Mouse (Mus musculus): ENCODE measurements around the gene Klrc3. TPM values are rescaled to one million over a fixed set of nuclear protein-coding genes. Genes with fewer than 3 reads are reported as not detected.
"Not testable (repeated sequence)": the region's sequence is repeated elsewhere in the genome, so short reads cannot be mapped to it uniquely, and the experiment has no call there.

Klrc3 gene
- polyA plus RNA-seq (2014; fragmentation: Nextera tagmentation; extraction: Ambion mirVana), result not detected in 2 replicates

DNA sequence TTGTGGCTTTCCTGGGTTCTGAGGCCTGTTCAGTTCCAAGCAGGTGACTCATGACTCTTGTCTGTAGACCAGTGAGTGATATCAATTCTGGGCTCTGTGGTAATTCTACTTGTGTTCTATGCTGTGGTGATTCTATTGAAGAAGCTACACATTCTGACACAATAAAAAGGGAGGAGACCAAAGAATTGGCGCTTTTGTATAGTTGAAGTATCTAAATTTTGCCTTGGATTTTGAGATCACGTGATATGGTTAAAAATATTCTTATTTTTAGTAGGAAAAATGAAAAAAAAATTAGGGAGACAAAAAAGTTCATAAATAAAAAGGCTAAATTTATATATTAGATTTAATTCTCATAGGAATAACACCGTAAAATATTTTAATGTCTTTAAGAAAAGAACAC, at the start of gene Klrc3:
Gene Klrc3 (minus strand): TSS at position 101 of the 400 bp plus-strand sequence.
- WGBS, result 82% methylated on average over 3 of the region's 3 CpGs

DNA sequence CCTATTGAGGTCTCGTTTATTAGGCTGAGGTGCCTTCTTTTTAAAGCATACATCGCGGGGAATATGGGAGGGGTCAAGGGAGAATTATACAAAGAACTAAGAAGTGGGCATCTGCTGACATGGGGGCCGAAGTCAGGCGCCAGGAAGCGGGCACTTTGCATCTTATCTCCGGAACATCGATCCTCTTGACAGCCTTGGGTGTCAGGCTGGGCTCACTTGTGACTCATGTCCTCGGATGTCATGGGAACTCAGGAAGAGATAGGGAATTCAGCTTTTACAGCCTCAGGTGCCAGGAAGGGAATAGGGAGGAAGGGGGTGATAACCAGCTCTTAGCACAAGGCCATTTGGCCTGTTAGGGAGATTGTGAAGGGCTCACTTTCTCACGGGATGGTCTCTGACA, 48.3 kb upstream of the Klrc3 start:
- H3K36me3 ChIP-seq (replicated peaks; ENCODE audit: control insufficient read depth, insufficient read depth, low read depth, low read length); H3K9me3 ChIP-seq (replicated peaks; ENCODE audit: control insufficient read depth, low read length); H3K4me2 ChIP-seq (ENCODE audit: low read depth, low read length); ATAC-seq (replicated peaks; ENCODE audit: insufficient number of reproducible peaks, low FRiP score, low TSS enrichment, low read depth); H3K4me3 ChIP-seq (ENCODE audit: low read depth, low read length); H3K4me1 ChIP-seq (ENCODE audit: control insufficient read depth, insufficient read depth, low read length); H3K9ac ChIP-seq (replicated peaks; ENCODE audit: low read length); H3K27me3 ChIP-seq (ENCODE audit: control insufficient read depth, insufficient read depth, low read length); H3K27ac ChIP-seq (replicated peaks; ENCODE audit: low read depth, low read length); DNase-seq (ENCODE audit: low spot score): not testable (repeated sequence)
- WGBS, result 75% methylated on average over 10 of the region's 10 CpGs

More for the DNA sequence above, at the start of gene Klrc3:
- H3K9ac ChIP-seq (replicated peaks; ENCODE audit: low read length); DNase-seq (ENCODE audit: low spot score); H3K36me3 ChIP-seq (replicated peaks; ENCODE audit: control insufficient read depth, insufficient read depth, low read depth, low read length); H3K27me3 ChIP-seq (ENCODE audit: control insufficient read depth, insufficient read depth, low read length); ATAC-seq (replicated peaks; ENCODE audit: insufficient number of reproducible peaks, low FRiP score, low TSS enrichment, low read depth); H3K4me3 ChIP-seq (ENCODE audit: low read depth, low read length); H3K4me2 ChIP-seq (ENCODE audit: low read depth, low read length); H3K4me1 ChIP-seq (ENCODE audit: control insufficient read depth, insufficient read depth, low read length); H3K27ac ChIP-seq (replicated peaks; ENCODE audit: low read depth, low read length); H3K9me3 ChIP-seq (replicated peaks; ENCODE audit: control insufficient read depth, low read length): not testable (repeated sequence)

DNA sequence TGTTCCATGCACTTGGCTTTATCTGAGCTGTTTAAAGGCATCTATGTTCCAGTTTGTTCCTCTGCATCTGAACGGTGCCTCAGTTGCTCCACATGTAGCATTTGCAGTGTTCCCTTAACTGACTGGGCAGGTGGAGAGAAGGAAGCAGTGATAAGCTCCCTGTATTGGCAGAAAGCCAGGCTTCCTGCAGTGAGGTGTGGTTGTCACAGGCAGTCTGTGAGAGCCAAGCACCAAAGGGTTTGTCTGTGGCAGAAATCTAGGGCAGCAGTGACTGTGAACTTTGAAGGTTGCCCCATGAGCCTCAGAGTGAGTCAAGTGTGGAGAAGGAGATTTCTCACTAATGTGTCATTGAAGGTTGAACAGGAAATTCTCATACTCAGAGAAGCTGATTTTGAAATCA, 37.2 kb upstream of the Klrc3 start:
- no peak for DNase-seq (ENCODE audit: low spot score)
- no peak for ATAC-seq (replicated peaks; ENCODE audit: insufficient number of reproducible peaks, low FRiP score, low TSS enrichment, low read depth)
- Histone ChIP-seq H3K9ac (replicated peaks; ENCODE audit: low read length) (no peak overlapping the region), H3K36me3 (replicated peaks; ENCODE audit: control insufficient read depth, insufficient read depth, low read depth, low read length) (no peaks in the 10 kb centered on the region), H3K4me1 (ENCODE audit: control insufficient read depth, insufficient read depth, low read length) (no peaks in the 10 kb centered on the region), H3K27me3 (ENCODE audit: control insufficient read depth, insufficient read depth, low read length) (no peaks in the 10 kb centered on the region), H3K4me3 (ENCODE audit: low read depth, low read length) (no peak overlapping the region), H3K9me3 (replicated peaks; ENCODE audit: control insufficient read depth, low read length) (no peaks in the 10 kb centered on the region; the same call in 1 of the 2 replicates), H3K4me2 (ENCODE audit: low read depth, low read length) (no peak overlapping the region), H3K27ac (replicated peaks; ENCODE audit: low read depth, low read length) (no peak overlapping the region)
- 77% methylated on average over 1 of the region's 1 CpGs for WGBS

DNA sequence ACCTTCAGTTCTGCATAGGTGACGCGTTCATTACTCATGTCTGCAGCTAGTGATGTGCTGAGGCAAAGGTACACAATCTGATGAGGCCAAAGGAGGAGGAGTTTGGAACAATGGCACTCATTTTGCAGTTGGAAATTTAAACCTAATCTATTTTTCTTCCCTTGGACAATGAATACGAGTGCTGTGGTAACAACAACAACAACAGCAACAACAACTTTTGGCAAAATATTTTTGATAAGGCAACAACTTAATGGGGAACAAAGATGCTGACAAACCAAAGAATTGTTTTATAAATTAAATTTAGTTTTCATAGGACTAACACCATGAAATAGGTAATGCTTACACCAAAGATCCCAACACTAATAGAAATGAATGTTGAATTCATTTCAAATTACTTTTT, 35.7 kb upstream of the Klrc3 start, which contains the start of gene Klrc1:
Gene Klrc1 (minus strand): TSS at position 101 of the 400 bp plus-strand sequence.
- no peaks in the 10 kb centered on the region; the same call in 1 of the 2 replicates for H3K9me3 ChIP-seq (replicated peaks; ENCODE audit: control insufficient read depth, low read length)
- H3K9ac ChIP-seq (replicated peaks; ENCODE audit: low read length), result no peak within 1 kb of the TSS
- no peak within 1 kb of the TSS for H3K4me3 ChIP-seq (ENCODE audit: low read depth, low read length)
- no peaks in the 10 kb centered on the region for H3K36me3 ChIP-seq (replicated peaks; ENCODE audit: control insufficient read depth, insufficient read depth, low read depth, low read length)
- 77% methylated on average over 3 of the region's 3 CpGs for WGBS
- no peak for ATAC-seq (replicated peaks; ENCODE audit: insufficient number of reproducible peaks, low FRiP score, low TSS enrichment, low read depth)
- H3K4me1 ChIP-seq (ENCODE audit: control insufficient read depth, insufficient read depth, low read length), result no peaks in the 10 kb centered on the region
- no peak within 1 kb of the TSS for H3K27ac ChIP-seq (replicated peaks; ENCODE audit: low read depth, low read length)
- no peak for DNase-seq (ENCODE audit: low spot score)
- H3K4me2 ChIP-seq (ENCODE audit: low read depth, low read length), result no peak within 1 kb of the TSS
- H3K27me3 ChIP-seq (ENCODE audit: control insufficient read depth, insufficient read depth, low read length), result no peaks in the 10 kb centered on the region

DNA sequence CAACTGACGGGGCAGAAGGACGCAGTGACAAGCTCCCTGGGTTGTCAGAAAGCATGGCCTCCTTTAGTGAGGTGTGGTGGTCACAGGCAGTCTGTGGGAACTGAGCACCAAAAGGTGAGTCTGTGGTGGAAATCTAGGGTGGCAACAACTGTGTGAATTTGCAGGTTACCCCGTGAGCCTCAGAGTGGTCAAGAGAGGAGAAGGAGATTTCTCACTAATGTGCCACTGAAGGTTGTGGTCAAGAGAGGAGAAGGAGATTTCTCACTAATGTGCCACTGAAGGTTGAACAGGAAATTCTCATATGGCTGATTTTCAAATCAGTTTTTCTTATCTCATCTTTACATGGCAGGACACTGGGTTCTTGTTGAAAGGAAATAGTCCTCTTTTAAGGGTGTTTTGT, 18.2 kb upstream of the Klrc3 start:
- WGBS, result no CpG with 5 or more reads among the region's 3 CpGs
- not testable (repeated sequence) for ATAC-seq (replicated peaks; ENCODE audit: insufficient number of reproducible peaks, low FRiP score, low TSS enrichment, low read depth); H3K9me3 ChIP-seq (replicated peaks; ENCODE audit: control insufficient read depth, low read length); H3K4me1 ChIP-seq (ENCODE audit: control insufficient read depth, insufficient read depth, low read length); DNase-seq (ENCODE audit: low spot score); H3K27ac ChIP-seq (replicated peaks; ENCODE audit: low read depth, low read length); H3K36me3 ChIP-seq (replicated peaks; ENCODE audit: control insufficient read depth, insufficient read depth, low read depth, low read length); H3K4me3 ChIP-seq (ENCODE audit: low read depth, low read length); H3K27me3 ChIP-seq (ENCODE audit: control insufficient read depth, insufficient read depth, low read length); H3K9ac ChIP-seq (replicated peaks; ENCODE audit: low read length); H3K4me2 ChIP-seq (ENCODE audit: low read depth, low read length)

DNA sequence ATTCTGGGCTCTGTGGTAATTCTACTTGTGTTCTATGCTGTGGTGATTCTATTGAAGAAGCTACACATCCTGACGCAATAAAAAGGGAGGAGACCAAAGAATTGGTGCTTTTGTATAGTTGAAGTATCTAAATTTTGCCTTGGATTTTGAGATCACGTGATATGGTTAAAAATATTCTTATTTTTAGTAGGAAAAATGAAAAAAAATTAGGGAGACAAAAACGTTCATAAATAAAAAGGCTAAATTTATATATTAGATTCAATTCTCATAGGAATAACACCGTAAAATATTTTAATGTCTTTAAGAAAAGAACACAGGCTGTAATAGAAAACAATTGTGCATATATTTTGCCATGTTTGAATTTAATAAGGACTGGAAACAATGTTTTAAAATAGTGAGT, 17.5 kb upstream of the Klrc3 start, which contains the start of gene Klrc2:
Gene Klrc2 (minus strand): TSS at position 101 of the 400 bp plus-strand sequence.
- not testable (repeated sequence) for H3K36me3 ChIP-seq (replicated peaks; ENCODE audit: control insufficient read depth, insufficient read depth, low read depth, low read length); H3K4me1 ChIP-seq (ENCODE audit: control insufficient read depth, insufficient read depth, low read length); DNase-seq (ENCODE audit: low spot score); H3K9ac ChIP-seq (replicated peaks; ENCODE audit: low read length); H3K27ac ChIP-seq (replicated peaks; ENCODE audit: low read depth, low read length); H3K27me3 ChIP-seq (ENCODE audit: control insufficient read depth, insufficient read depth, low read length); H3K4me2 ChIP-seq (ENCODE audit: low read depth, low read length); H3K9me3 ChIP-seq (replicated peaks; ENCODE audit: control insufficient read depth, low read length); H3K4me3 ChIP-seq (ENCODE audit: low read depth, low read length); ATAC-seq (replicated peaks; ENCODE audit: insufficient number of reproducible peaks, low FRiP score, low TSS enrichment, low read depth)
- WGBS, result 75% methylated on average over 4 of the region's 4 CpGs

DNA sequence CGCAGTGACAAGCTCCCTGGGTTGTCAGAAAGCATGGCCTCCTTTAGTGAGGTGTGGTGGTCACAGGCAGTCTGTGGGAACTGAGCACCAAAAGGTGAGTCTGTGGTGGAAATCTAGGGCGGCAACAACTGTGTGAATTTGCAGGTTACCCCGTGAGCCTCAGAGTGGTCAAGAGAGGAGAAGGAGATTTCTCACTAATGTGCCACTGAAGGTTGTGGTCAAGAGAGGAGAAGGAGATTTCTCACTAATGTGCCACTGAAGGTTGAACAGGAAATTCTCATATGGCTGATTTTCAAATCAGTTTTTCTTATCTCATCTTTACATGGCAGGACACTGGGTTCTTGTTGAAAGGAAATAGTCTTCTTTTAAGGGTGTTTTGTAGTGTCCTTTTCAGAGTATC, 917 bp upstream of the Klrc3 start:
- H3K27ac ChIP-seq (replicated peaks; ENCODE audit: low read depth, low read length); H3K9me3 ChIP-seq (replicated peaks; ENCODE audit: control insufficient read depth, low read length); H3K27me3 ChIP-seq (ENCODE audit: control insufficient read depth, insufficient read depth, low read length); H3K4me2 ChIP-seq (ENCODE audit: low read depth, low read length); ATAC-seq (replicated peaks; ENCODE audit: insufficient number of reproducible peaks, low FRiP score, low TSS enrichment, low read depth); DNase-seq (ENCODE audit: low spot score); H3K4me3 ChIP-seq (ENCODE audit: low read depth, low read length); H3K4me1 ChIP-seq (ENCODE audit: control insufficient read depth, insufficient read depth, low read length); H3K36me3 ChIP-seq (replicated peaks; ENCODE audit: control insufficient read depth, insufficient read depth, low read depth, low read length); H3K9ac ChIP-seq (replicated peaks; ENCODE audit: low read length): not testable (repeated sequence)
- 83% methylated on average over 2 of the region's 3 CpGs for WGBS

DNA sequence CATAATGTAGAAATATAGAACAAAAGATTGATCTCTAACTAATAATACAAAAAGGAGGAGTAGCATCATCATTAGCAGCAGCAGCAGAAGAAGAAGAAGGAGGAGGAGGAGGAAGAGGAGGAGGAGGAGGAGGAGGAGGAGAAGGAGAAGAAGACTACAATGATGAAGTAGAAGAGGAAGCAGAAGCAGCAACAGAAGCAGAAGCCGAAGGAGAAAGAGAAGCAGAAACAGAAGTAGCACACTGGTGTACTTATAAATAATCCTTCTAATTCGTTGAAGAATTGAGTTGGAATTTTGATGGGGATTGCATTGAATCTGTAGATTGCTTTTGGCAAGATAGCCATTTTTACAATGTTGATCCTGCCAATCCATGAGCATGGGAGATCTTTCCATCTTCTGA, 12.1 kb downstream of the Klrc3 start:
- not testable (repeated sequence) for H3K4me1 ChIP-seq (ENCODE audit: control insufficient read depth, insufficient read depth, low read length); H3K36me3 ChIP-seq (replicated peaks; ENCODE audit: control insufficient read depth, insufficient read depth, low read depth, low read length); H3K27ac ChIP-seq (replicated peaks; ENCODE audit: low read depth, low read length); ATAC-seq (replicated peaks; ENCODE audit: insufficient number of reproducible peaks, low FRiP score, low TSS enrichment, low read depth); H3K4me3 ChIP-seq (ENCODE audit: low read depth, low read length); H3K9ac ChIP-seq (replicated peaks; ENCODE audit: low read length); DNase-seq (ENCODE audit: low spot score); H3K27me3 ChIP-seq (ENCODE audit: control insufficient read depth, insufficient read depth, low read length); H3K9me3 ChIP-seq (replicated peaks; ENCODE audit: control insufficient read depth, low read length); H3K4me2 ChIP-seq (ENCODE audit: low read depth, low read length)
- 80% methylated on average over 2 of the region's 2 CpGs for WGBS
